Mouse (Mus musculus): ENCODE data around the gene Etl4. TPM values are rescaled to one million over a fixed set of nuclear protein-coding genes. Genes with fewer than 3 reads are reported as not detected.

Gene Etl4
- total and polyA plus RNA-seq, 3 experiments = not detected

DNA sequence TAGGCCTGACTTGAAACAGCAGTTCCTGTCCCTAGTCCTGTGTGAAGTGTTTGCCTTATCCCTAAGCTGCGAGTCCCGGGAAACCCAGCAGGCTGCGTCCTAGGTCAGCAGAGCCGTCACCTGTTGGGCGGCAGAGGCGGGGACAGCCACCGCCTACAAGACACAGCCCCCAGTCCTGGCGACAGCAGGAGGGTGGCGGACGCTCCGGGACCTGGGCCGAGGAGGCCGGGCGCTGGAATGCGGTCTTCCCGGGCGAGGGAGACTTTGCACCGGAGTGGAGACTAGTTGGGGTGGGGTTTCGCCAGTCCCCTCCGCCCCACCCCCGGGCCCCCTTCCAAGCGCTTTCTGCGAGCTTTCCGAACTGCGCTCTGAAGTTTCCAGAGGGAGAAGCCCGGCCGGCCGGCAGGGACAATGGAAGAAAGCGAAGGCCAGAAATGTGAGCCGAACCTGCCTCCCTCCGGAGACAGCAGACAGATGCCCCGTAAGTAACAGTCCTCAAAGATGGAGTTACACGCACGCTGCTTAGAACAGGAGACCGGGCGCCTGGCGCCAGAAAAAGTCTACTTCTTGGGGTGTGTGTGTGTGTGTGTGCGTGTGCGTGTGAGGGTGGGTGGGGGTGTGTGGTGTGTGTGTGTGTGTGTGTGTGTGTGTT is 610.0 kb downstream of the Etl4 start:
- H3K9me3 ChIP-seq (replicated peaks; ENCODE audit: insufficient read depth, low read length) = no peaks in the 10 kb centered on the region
- no peaks in the 10 kb centered on the region for H3K27me3 ChIP-seq (ENCODE audit: control insufficient read depth in 1 of 2, insufficient read depth in 2 of 2, low read length in 2 of 2)
- no peak overlapping the region for H3K9ac ChIP-seq (ENCODE audit: control insufficient read depth, low read depth, low read length, poor library complexity, severe bottlenecking)
- no peak overlapping the region for H3K27ac ChIP-seq (ENCODE audit: control insufficient read depth, low read depth, low read length)
- no peaks in the 10 kb centered on the region for H3K4me1 ChIP-seq (ENCODE audit: control insufficient read depth in 1 of 2, insufficient read depth in 2 of 2, low read length in 2 of 2)
- DNase-seq (ENCODE audit: low read depth, low spot score) = no peak
- no peaks in the 10 kb centered on the region for H3K79me2 ChIP-seq (ENCODE audit: control insufficient read depth, insufficient read depth, low read length, poor library complexity)
- no peak for TF ChIP-seq USF1 (IDR thresholded peaks at IDR 0.05; ENCODE audit: low read depth, low read length)
- no peak for TF ChIP-seq ZKSCAN1 (IDR thresholded peaks at IDR 0.05; ENCODE audit: low read depth, low read length)
- no peak for TF ChIP-seq GATA1 (IDR thresholded peaks at IDR 0.05; ENCODE audit: low read depth, low read length)
- TF ChIP-seq RAD21 (IDR thresholded peaks at IDR 0.05; ENCODE audit: low read depth, low read length) = no peak
- no peak for TF ChIP-seq HCFC1 (IDR thresholded peaks at IDR 0.05; ENCODE audit: low read depth, low read length)
- TF ChIP-seq NRF1 (IDR thresholded peaks at IDR 0.05; ENCODE audit: insufficient read depth, low read depth, low read length, poor library complexity, severe bottlenecking) = no peak
- no peak for TF ChIP-seq UBTF (IDR thresholded peaks at IDR 0.05; ENCODE audit: borderline replicate concordance, insufficient read depth, low read depth, low read length)
- no peak for TF ChIP-seq CHD1 (IDR thresholded peaks at IDR 0.05; ENCODE audit: low read depth, low read length)
- TF ChIP-seq MAFK (IDR thresholded peaks at IDR 0.05; ENCODE audit: borderline replicate concordance, low read depth, low read length) = no peak
- TF ChIP-seq SMC3 (IDR thresholded peaks at IDR 0.05; ENCODE audit: low read depth, low read length) = no peak
- TF ChIP-seq CHD2 (IDR thresholded peaks at IDR 0.05; ENCODE audit: low read length) = no peak
- TF ChIP-seq MYC (IDR thresholded peaks at IDR 0.05; ENCODE audit: low read depth, low read length) = no peak
- no peak for TF ChIP-seq GABPA (IDR thresholded peaks at IDR 0.05; ENCODE audit: low read depth, low read length)
- TF ChIP-seq E2F4 (IDR thresholded peaks at IDR 0.05; ENCODE audit: borderline replicate concordance, low read depth, low read length) = no peak
- TF ChIP-seq EP300 (IDR thresholded peaks at IDR 0.05; ENCODE audit: low read depth in 1 of 2, low read length in 2 of 2) = no peak
- no peak for TF ChIP-seq ETS1 (IDR thresholded peaks at IDR 0.05; ENCODE audit: low read depth, low read length)
- H3K36me3 ChIP-seq (ENCODE audit: control insufficient read depth in 1 of 2, insufficient read depth in 2 of 2, low read length in 2 of 2) = no peaks in the 10 kb centered on the region
- no peak overlapping the region for H3K4me3 ChIP-seq (ENCODE audit: control insufficient read depth in 1 of 2, insufficient read depth in 1 of 2, low read depth in 2 of 2, low read length in 2 of 2)

DNA sequence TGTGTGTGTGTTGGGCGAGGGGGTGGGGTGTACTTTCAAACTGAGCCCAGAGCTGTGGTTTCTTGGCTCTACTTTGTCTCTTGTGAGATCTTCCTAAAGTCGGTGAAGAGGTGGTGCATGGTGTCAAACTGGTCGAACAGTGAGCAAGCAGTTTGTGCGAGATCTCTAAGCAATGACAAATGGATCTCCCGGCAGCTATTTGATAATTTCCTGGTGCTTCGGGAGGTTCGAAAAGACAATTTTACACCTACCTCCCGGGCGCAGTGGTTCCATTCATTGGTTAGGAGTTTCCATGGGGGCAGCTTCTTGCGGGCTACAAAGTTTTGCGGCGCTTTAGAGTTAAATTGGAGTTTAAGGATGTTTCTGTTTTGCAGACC is 610.5 kb downstream of the Etl4 start:
- H3K4me1 ChIP-seq (ENCODE audit: control insufficient read depth in 1 of 2, insufficient read depth in 2 of 2, low read length in 2 of 2) = no peaks in the 10 kb centered on the region
- TF ChIP-seq USF1 (IDR thresholded peaks at IDR 0.05; ENCODE audit: low read depth, low read length) (no peak), MYB (IDR thresholded peaks at IDR 0.05; ENCODE audit: low read depth, low read length) (no peak), TBP (IDR thresholded peaks at IDR 0.05; ENCODE audit: low read depth, low read length) (no peak), CHD1 (IDR thresholded peaks at IDR 0.05; ENCODE audit: low read depth, low read length) (no peak), HCFC1 (IDR thresholded peaks at IDR 0.05; ENCODE audit: low read depth, low read length) (no peak), SIN3A (IDR thresholded peaks at IDR 0.05; ENCODE audit: low read length) (no peak), KAT2A (conservative IDR thresholded peaks at IDR 0.05; ENCODE audit: low read depth, low read length) (no peak), GATA1 (IDR thresholded peaks at IDR 0.05; ENCODE audit: low read depth, low read length) (no peak), SMC3 (IDR thresholded peaks at IDR 0.05; ENCODE audit: low read depth, low read length) (no peak), MAX (IDR thresholded peaks at IDR 0.05; ENCODE audit: low read length) (no peak), TCF12 (IDR thresholded peaks at IDR 0.05; ENCODE audit: low read depth, low read length) (no peak), E2F4 (IDR thresholded peaks at IDR 0.05; ENCODE audit: borderline replicate concordance, low read depth, low read length) (no peak), RCOR1 (IDR thresholded peaks at IDR 0.05; ENCODE audit: low read depth, low read length) (no peak), TAL1 (IDR thresholded peaks at IDR 0.05; ENCODE audit: low read length) (no peak), NRF1 (IDR thresholded peaks at IDR 0.05; ENCODE audit: insufficient read depth, low read depth, low read length, poor library complexity, severe bottlenecking) (no peak), MAFK (IDR thresholded peaks at IDR 0.05; ENCODE audit: borderline replicate concordance, low read depth, low read length) (no peak), GABPA (IDR thresholded peaks at IDR 0.05; ENCODE audit: low read depth, low read length) (no peak), MAZ (IDR thresholded peaks at IDR 0.05; ENCODE audit: low read depth, low read length) (no peak), ZMIZ1 (IDR thresholded peaks at IDR 0.05; ENCODE audit: low read depth, low read length) (no peak), JUND (IDR thresholded peaks at IDR 0.05; ENCODE audit: low read depth, low read length) (no peak)
- no peaks in the 10 kb centered on the region for H3K27me3 ChIP-seq (ENCODE audit: control insufficient read depth in 1 of 2, insufficient read depth in 2 of 2, low read length in 2 of 2)
- H3K36me3 ChIP-seq (ENCODE audit: control insufficient read depth in 1 of 2, insufficient read depth in 2 of 2, low read length in 2 of 2) = no peaks in the 10 kb centered on the region
- no peak overlapping the region for H3K27ac ChIP-seq (ENCODE audit: control insufficient read depth, low read depth, low read length)
- no peaks in the 10 kb centered on the region for H3K79me2 ChIP-seq (ENCODE audit: control insufficient read depth, insufficient read depth, low read length, poor library complexity)
- DNase-seq (ENCODE audit: low read depth, low spot score) = no peak
- H3K9me3 ChIP-seq (replicated peaks; ENCODE audit: insufficient read depth, low read length) = no peaks in the 10 kb centered on the region
- H3K4me3 ChIP-seq (ENCODE audit: control insufficient read depth in 1 of 2, insufficient read depth in 1 of 2, low read depth in 2 of 2, low read length in 2 of 2) = no peak overlapping the region
- H3K9ac ChIP-seq (ENCODE audit: control insufficient read depth, low read depth, low read length, poor library complexity, severe bottlenecking) = no peak overlapping the region
